29 mouse cellular contexts compared by ENCODE assay signal in genomic region chr1:171435288-171435814, GRCm38 (mm10). TPM values are rescaled to one million over a fixed set of nuclear protein-coding genes. Genes with fewer than 3 reads are reported as not detected.
DNase-seq lines count a peak whose midpoint lies in the region; ATAC-seq and TF ChIP-seq lines count a peak whose summit lies in the region.
"Had no signal": no experiment of that assay in that cellular context is flagged by ENCODE, and none has a peak within 500 bp of the region (broad histone marks: within the 10 kb centered on the region; RNA-seq: fewer than 3 reads in every experiment).

No protein-coding gene starts in this region.

- H3K36me3 ChIP-seq in intestine, embryonic 14.5 days (ENCODE audit: control insufficient read depth, insufficient read depth, low read length): no peaks in the 10 kb centered on the region
- no peaks in the 10 kb centered on the region for H3K36me3 ChIP-seq in intestine, postnatal 0 days (ENCODE audit: control insufficient read depth, insufficient read depth)
- H3K36me3 ChIP-seq in lung, embryonic 14.5 days (ENCODE audit: insufficient read depth): no peaks in the 10 kb centered on the region
- no peaks in the 10 kb centered on the region for H3K36me3 ChIP-seq in intestine, embryonic 15.5 days
- H3K36me3 ChIP-seq: embryonic facial prominence, embryonic 10.5 days; embryonic facial prominence, embryonic 15.5 days; forebrain, embryonic 12.5 days; G1E; heart, embryonic 15.5 days; lung, embryonic 15.5 days; midbrain, embryonic 15.5 days had no signal

- H3K4me3 ChIP-seq in intestine, embryonic 14.5 days (ENCODE audit: low read depth, low read length): no peak overlapping the region
- no peak overlapping the region for H3K4me3 ChIP-seq in intestine, postnatal 0 days (ENCODE audit: low read depth, low read length)
- H3K4me3 ChIP-seq in lung, embryonic 14.5 days (ENCODE audit: low read depth, low read length): no peak overlapping the region
- no peak overlapping the region for H3K4me3 ChIP-seq in intestine, embryonic 15.5 days (replicated peaks)
- H3K4me3 ChIP-seq: embryonic facial prominence, embryonic 10.5 days; embryonic facial prominence, embryonic 15.5 days; forebrain, embryonic 12.5 days; heart, embryonic 15.5 days; lung, embryonic 15.5 days; midbrain, embryonic 15.5 days had no signal

- H3K9ac ChIP-seq in intestine, embryonic 14.5 days (ENCODE audit: low read length): no peak overlapping the region
- no peak overlapping the region for H3K9ac ChIP-seq in intestine, postnatal 0 days (ENCODE audit: low read depth, low read length)
- no peak overlapping the region for H3K9ac ChIP-seq in lung, embryonic 14.5 days
- H3K9ac ChIP-seq in intestine, embryonic 15.5 days: no peak overlapping the region
- H3K9ac ChIP-seq: embryonic facial prominence, embryonic 15.5 days; forebrain, embryonic 12.5 days; forebrain, postnatal 0 days; heart, embryonic 15.5 days; liver, embryonic 14.5 days; lung, embryonic 15.5 days; midbrain, embryonic 15.5 days had no signal

- TF ChIP-seq CTCF in intestine, postnatal 0 days (IDR thresholded peaks at IDR 0.05; ENCODE audit: low read depth): no peak
- no peak for TF ChIP-seq CTCF in lung, embryonic 14.5 days (IDR thresholded peaks at IDR 0.05; ENCODE audit: low read depth)

- no peak overlapping the region for H3K27ac ChIP-seq in intestine, embryonic 14.5 days (ENCODE audit: low read depth)
- H3K27ac ChIP-seq in intestine, postnatal 0 days (ENCODE audit: low read depth, low read length): no peak overlapping the region
- no peak overlapping the region; the same call in 1 of the 2 replicates for H3K27ac ChIP-seq in lung, embryonic 14.5 days (ENCODE audit: low read depth)
- H3K27ac ChIP-seq in intestine, embryonic 15.5 days: no peak overlapping the region
- H3K27ac ChIP-seq: embryonic facial prominence, embryonic 10.5 days; embryonic facial prominence, embryonic 15.5 days; forebrain, embryonic 12.5 days; heart, embryonic 15.5 days; liver, embryonic 14.5 days; lung, embryonic 15.5 days; midbrain, embryonic 15.5 days had no signal

- 0 out of 2 replicates have a peak, but pooled peaks have one; percentile 5 for ATAC-seq in intestine, embryonic 14.5 days (replicated peaks; ENCODE audit: low FRiP score, low TSS enrichment, low read depth)
- no peak for ATAC-seq in intestine, postnatal 0 days
- no peak for ATAC-seq in lung, embryonic 14.5 days (ENCODE audit: insufficient read depth)
- ATAC-seq in intestine, embryonic 15.5 days: no peak
- no peak for ATAC-seq in activated CD4-positive, CD25-positive, alpha-beta regulatory T cell, adult 4 months
- ATAC-seq: forebrain, postnatal 0 days; hindbrain, embryonic 16.5 days; midbrain, embryonic 15.5 days; Patski had no signal

- 16% methylated on average over 7 of the region's 7 CpGs for WGBS in intestine, embryonic 14.5 days
- 16% methylated on average over 7 of the region's 7 CpGs for WGBS in intestine, postnatal 0 days
- 21% methylated on average over 7 of the region's 7 CpGs for whole genome bisulfite sequencing in lung, embryonic 14.5 days
- 18% methylated on average over 7 of the region's 7 CpGs for WGBS in intestine, embryonic 15.5 days

- no peaks in the 10 kb centered on the region; the same call in 1 of the 2 replicates for H3K27me3 ChIP-seq in intestine, embryonic 14.5 days (replicated peaks; ENCODE audit: control insufficient read depth, insufficient read depth, low read length)
- H3K27me3 ChIP-seq in intestine, postnatal 0 days (replicated peaks; ENCODE audit: control insufficient read depth, insufficient read depth, low read length): no peaks in the 10 kb centered on the region
- no peaks in the 10 kb centered on the region for H3K27me3 ChIP-seq in lung, embryonic 14.5 days (ENCODE audit: insufficient read depth, low read length)
- H3K27me3 ChIP-seq in intestine, embryonic 15.5 days (replicated peaks): no peaks in the 10 kb centered on the region
- H3K27me3 ChIP-seq: heart, embryonic 15.5 days; lung, embryonic 15.5 days; Patski had no signal

- DNase-seq in intestine, embryonic 14.5 days (ENCODE audit: low spot score): peak; percentile 59
- DNase-seq in lung, embryonic 14.5 days: peak; percentile 48
- no peak for DNase-seq in lung, postnatal 25 days (ENCODE audit: low spot score)
- DNase-seq in urinary bladder, postnatal 25 days (ENCODE audit: low spot score): no peak
- DNase-seq: adrenal gland, postnatal 14 days; cerebellum, adult 11 months; cerebellum, adult 9-10 months; cerebellum, postnatal 36 days; forebrain, postnatal 0 days; kidney, adult 18-20 months; layer of hippocampus, postnatal 36 days; liver; lung, postnatal 4 days; right cerebral cortex, postnatal 25 days; spleen, adult 18-20 months; thymus, postnatal 14 days had no signal

- H3K4me1 ChIP-seq in intestine, embryonic 14.5 days (replicated peaks; ENCODE audit: control insufficient read depth, insufficient read depth, low read length): peaks cover 12% of the 10 kb centered on the region
- H3K4me1 ChIP-seq in intestine, postnatal 0 days (replicated peaks; ENCODE audit: control insufficient read depth, insufficient read depth, low read length): peaks cover 17% of the 10 kb centered on the region
- H3K4me1 ChIP-seq in lung, embryonic 14.5 days (ENCODE audit: insufficient read depth): peaks cover 14% of the 10 kb centered on the region
- H3K4me1 ChIP-seq in intestine, embryonic 15.5 days (replicated peaks): peaks cover 9% of the 10 kb centered on the region

- H3K4me2 ChIP-seq in intestine, embryonic 14.5 days (ENCODE audit: low read length): no peak overlapping the region
- no peak overlapping the region for H3K4me2 ChIP-seq in intestine, postnatal 0 days (replicated peaks; ENCODE audit: low read depth)
- H3K4me2 ChIP-seq in lung, embryonic 14.5 days: no peak overlapping the region
- H3K4me2 ChIP-seq in intestine, embryonic 15.5 days (replicated peaks): 0 out of 2 replicates have a peak overlapping the region, but pooled peaks have one; percentile 11
- H3K4me2 ChIP-seq: embryonic facial prominence, embryonic 15.5 days; forebrain, embryonic 12.5 days; heart, embryonic 15.5 days; lung, embryonic 15.5 days; midbrain, embryonic 15.5 days had no signal

- H3K9me3 ChIP-seq in intestine, embryonic 14.5 days (ENCODE audit: control insufficient read depth, low read length): no peaks in the 10 kb centered on the region
- H3K9me3 ChIP-seq in intestine, postnatal 0 days (ENCODE audit: control insufficient read depth): no peaks in the 10 kb centered on the region
- H3K9me3 ChIP-seq in lung, embryonic 14.5 days (ENCODE audit: low read depth, low read length): no peaks in the 10 kb centered on the region
- H3K9me3 ChIP-seq in intestine, embryonic 15.5 days: no peaks in the 10 kb centered on the region
- H3K9me3 ChIP-seq: embryonic facial prominence, embryonic 10.5 days; embryonic facial prominence, embryonic 15.5 days; forebrain, embryonic 12.5 days; G1E; heart, embryonic 15.5 days; lung, embryonic 15.5 days; midbrain, embryonic 15.5 days had no signal

RNA-seq across cellular contexts. Expression of gene F11r, which starts 2.0 kb away (rescaled TPM):
- polyA plus RNA-seq in intestine, embryonic 14.5 days (2014; fragmentation: Nextera tagmentation; extraction: Ambion mirVana): 88.7 and 92.1 TPM in 2 replicates
- 72.5 and 83.1 TPM in 2 replicates for polyA plus RNA-seq in intestine, postnatal 0 days (2015; fragmentation: Nextera tagmentation; extraction: Ambion mirVana)
- polyA plus RNA-seq in lung, embryonic 14.5 days (2014; fragmentation: Nextera tagmentation; extraction: Ambion mirVana): 83.6 and 91.3 TPM in 2 replicates
- 88.1 and 100 TPM in 2 replicates for polyA plus RNA-seq in intestine, embryonic 15.5 days (2015; fragmentation: Nextera tagmentation; extraction: Ambion mirVana)
- under 1 TPM in 1 of 2 experiments, not detected in 1; 0.18 TPM for polyA plus RNA-seq in activated CD4-positive, CD25-positive, alpha-beta regulatory T cell, adult 4 months (2017; shearing (Covaris generic))
- polyA plus RNA-seq: G1E had no signal

RNA-seq across cellular contexts. Expression of gene Tstd1, which starts 16.7 kb away (rescaled TPM):
- polyA plus RNA-seq in intestine, embryonic 14.5 days (2014; fragmentation: Nextera tagmentation; extraction: Ambion mirVana): 2.8 and 3.4 TPM in 2 replicates
- 1.7 and 2.8 TPM in 2 replicates for polyA plus RNA-seq in intestine, postnatal 0 days (2015; fragmentation: Nextera tagmentation; extraction: Ambion mirVana)
- 2.0 and 3.4 TPM in 2 replicates for polyA plus RNA-seq in lung, embryonic 14.5 days (2014; fragmentation: Nextera tagmentation; extraction: Ambion mirVana)
- 3.3 and 3.8 TPM in 2 replicates for polyA plus RNA-seq in intestine, embryonic 15.5 days (2015; fragmentation: Nextera tagmentation; extraction: Ambion mirVana)
- 1 to 10 TPM; 5.9 to 10.0 TPM for polyA plus RNA-seq in activated CD4-positive, CD25-positive, alpha-beta regulatory T cell, adult 4 months (2017; shearing (Covaris generic))

RNA-seq across cellular contexts. Expression of gene Usf1, which starts 24.2 kb away (rescaled TPM):
- polyA plus RNA-seq in intestine, embryonic 14.5 days (2014; fragmentation: Nextera tagmentation; extraction: Ambion mirVana): 73.7 and 83.4 TPM in 2 replicates
- polyA plus RNA-seq in intestine, postnatal 0 days (2015; fragmentation: Nextera tagmentation; extraction: Ambion mirVana): 35.1 and 36.5 TPM in 2 replicates
- polyA plus RNA-seq in lung, embryonic 14.5 days (2014; fragmentation: Nextera tagmentation; extraction: Ambion mirVana): 81.0 and 81.9 TPM in 2 replicates
- 62.1 and 62.5 TPM in 2 replicates for polyA plus RNA-seq in intestine, embryonic 15.5 days (2015; fragmentation: Nextera tagmentation; extraction: Ambion mirVana)
- 10 to 100 TPM; 41.0 to 43.1 TPM for polyA plus RNA-seq in activated CD4-positive, CD25-positive, alpha-beta regulatory T cell, adult 4 months (2017; shearing (Covaris generic))

RNA-seq across cellular contexts. Expression of gene Arhgap30, which starts 46.6 kb away (rescaled TPM):
- polyA plus RNA-seq in intestine, embryonic 14.5 days (2014; fragmentation: Nextera tagmentation; extraction: Ambion mirVana): 1.1 and 1.3 TPM in 2 replicates
- polyA plus RNA-seq in intestine, postnatal 0 days (2015; fragmentation: Nextera tagmentation; extraction: Ambion mirVana): 1.3 TPM in 2 replicates
- 0.91 and 1.6 TPM in 2 replicates for polyA plus RNA-seq in lung, embryonic 14.5 days (2014; fragmentation: Nextera tagmentation; extraction: Ambion mirVana)
- 2.2 and 2.4 TPM in 2 replicates for polyA plus RNA-seq in intestine, embryonic 15.5 days (2015; fragmentation: Nextera tagmentation; extraction: Ambion mirVana)
- 10 to 100 TPM; 71.7 to 78.8 TPM for polyA plus RNA-seq in activated CD4-positive, CD25-positive, alpha-beta regulatory T cell, adult 4 months (2017; shearing (Covaris generic))
- polyA plus RNA-seq: Patski had no signal

Comparison
In these comparisons a context has a peak if more than half of its experiments do, and no peak if none do; other contexts are left out.
1. DNase-seq: peak in intestine, embryonic 14.5 days (single experiment) and lung, embryonic 14.5 days (single experiment); none in lung, postnatal 25 days (single experiment) and urinary bladder, postnatal 25 days (single experiment).
2. RNA of gene F11r, which starts 2.0 kb away (polyA plus RNA-seq): 83.6 to 91.3 TPM in lung, embryonic 14.5 days, 88.7 to 92.1 TPM in intestine, embryonic 14.5 days, 88.1 to 100 TPM in intestine, embryonic 15.5 days and 72.5 to 83.1 TPM in intestine, postnatal 0 days; 0.18 TPM in activated CD4-positive, CD25-positive, alpha-beta regulatory T cell, adult 4 months; every median in the first group is over 10 times any median in the second.